Mouse (Mus musculus): ENCODE results near the gene Sema4d. TPM values are rescaled to one million over a fixed set of nuclear protein-coding genes. Genes with fewer than 3 reads are reported as not detected.
"Not testable (repeated sequence)": the region's sequence is repeated elsewhere in the genome, so short reads cannot be mapped to it uniquely, and the experiment has no call there.

Sema4d gene
- polyA plus RNA-seq, 1 experiment from 2014 or later = 17.4 TPM

- no peaks in the 10 kb centered on the region for H3K9me3 ChIP-seq (ENCODE audit: control insufficient read depth, low read length)
- WGBS = 34% methylated on average over 4 of the region's 4 CpGs
- peaks cover 100% of the 10 kb centered on the region for H3K36me3 ChIP-seq (ENCODE audit: control insufficient read depth, insufficient read depth, low read length)
- no peak overlapping the region for H3K4me3 ChIP-seq (ENCODE audit: control insufficient read depth in 1 of 2, insufficient read depth in 1 of 2, low read depth in 1 of 2, low read length in 2 of 2)
- no peak overlapping the region for H3K27ac ChIP-seq (replicated peaks in 1 of 2; ENCODE audit: control insufficient read depth in 1 of 2, insufficient read depth in 1 of 2, low read depth in 2 of 2, low read length in 2 of 2)
- H3K27me3 ChIP-seq (ENCODE audit: control insufficient read depth, insufficient read depth, low read length) = no peaks in the 10 kb centered on the region
- 0 out of 2 replicates have a peak, but pooled peaks have one; percentile 48 for ATAC-seq (ENCODE audit: insufficient number of reproducible peaks, insufficient read depth, low FRiP score, low read depth)
- H3K4me2 ChIP-seq (ENCODE audit: low read length) = no peak overlapping the region
- H3K9ac ChIP-seq (ENCODE audit: low read length) = no peak overlapping the region
- H3K4me1 ChIP-seq (ENCODE audit: control insufficient read depth in 2 of 2, insufficient read depth in 2 of 2, low read length in 2 of 2) = peaks cover 0 to 4% of the 10 kb centered on the region in 2 experiments; a peak in 1 of 4 replicates
Observed at GRCm38 (mm10) chr13:51679332-51679731, 114.2 kb downstream of the Sema4d start.

GRCm38 (mm10) chr13:51678687-51679086 lies 114.9 kb downstream of the Sema4d start:
- Histone ChIP-seq H3K4me3 (ENCODE audit: control insufficient read depth in 1 of 2, insufficient read depth in 1 of 2, low read depth in 1 of 2, low read length in 2 of 2) (no peak overlapping the region), H3K4me2 (ENCODE audit: low read length) (no peak overlapping the region), H3K36me3 (ENCODE audit: control insufficient read depth, insufficient read depth, low read length) (peaks cover 100% of the 10 kb centered on the region), H3K4me1 (ENCODE audit: control insufficient read depth in 2 of 2, insufficient read depth in 2 of 2, low read length in 2 of 2) (peaks cover 0 to 4% of the 10 kb centered on the region in 2 experiments; a peak in 1 of 4 replicates), H3K9me3 (ENCODE audit: control insufficient read depth, low read length) (no peaks in the 10 kb centered on the region), H3K9ac (ENCODE audit: low read length) (no peak overlapping the region), H3K27me3 (ENCODE audit: control insufficient read depth, insufficient read depth, low read length) (no peaks in the 10 kb centered on the region), H3K27ac (replicated peaks in 1 of 2; ENCODE audit: control insufficient read depth in 1 of 2, insufficient read depth in 1 of 2, low read depth in 2 of 2, low read length in 2 of 2) (no peak overlapping the region)
- WGBS = 86% methylated on average over 6 of the region's 6 CpGs
- ATAC-seq (ENCODE audit: insufficient number of reproducible peaks, insufficient read depth, low FRiP score, low read depth) = no peak

DNA sequence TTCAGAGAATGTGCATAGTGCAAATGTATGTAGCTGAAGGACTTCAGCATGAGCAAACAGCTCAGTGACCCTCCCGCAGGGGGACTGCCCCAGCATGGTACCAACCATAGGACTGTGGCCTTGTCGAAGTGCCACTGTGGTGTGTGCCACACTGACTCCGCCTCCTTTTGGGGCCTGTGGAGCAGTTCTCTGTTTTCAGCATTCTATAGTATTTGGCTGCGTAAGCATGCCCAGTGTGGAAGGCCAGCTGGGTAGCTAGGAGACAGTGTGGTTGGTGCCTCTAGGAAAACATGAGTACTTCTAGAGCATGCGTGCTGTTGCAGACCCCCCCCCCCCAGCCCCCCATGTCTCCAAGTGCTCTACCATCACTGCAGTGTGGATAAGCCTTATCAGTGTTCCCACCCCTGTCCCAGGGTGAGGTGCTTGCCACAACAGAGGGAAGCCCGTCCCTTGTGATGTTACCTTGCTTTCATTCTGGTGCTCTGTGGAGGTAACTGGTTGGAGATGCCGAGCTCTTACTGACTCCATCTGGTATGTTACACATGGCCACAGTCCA lies 115.8 kb downstream of the Sema4d start:
- Histone ChIP-seq H3K4me3 (ENCODE audit: control insufficient read depth in 1 of 2, insufficient read depth in 1 of 2, low read depth in 1 of 2, low read length in 2 of 2) (no peak overlapping the region), H3K9me3 (ENCODE audit: control insufficient read depth, low read length) (no peaks in the 10 kb centered on the region), H3K4me2 (ENCODE audit: low read length) (no peak overlapping the region), H3K36me3 (ENCODE audit: control insufficient read depth, insufficient read depth, low read length) (peaks cover 99% of the 10 kb centered on the region), H3K27ac (replicated peaks in 1 of 2; ENCODE audit: control insufficient read depth in 1 of 2, insufficient read depth in 1 of 2, low read depth in 2 of 2, low read length in 2 of 2) (no peak overlapping the region), H3K9ac (ENCODE audit: low read length) (no peak overlapping the region), H3K4me1 (ENCODE audit: control insufficient read depth in 2 of 2, insufficient read depth in 2 of 2, low read length in 2 of 2) (peaks cover 0 to 4% of the 10 kb centered on the region in 2 experiments; a peak in 1 of 4 replicates), H3K27me3 (ENCODE audit: control insufficient read depth, insufficient read depth, low read length) (no peaks in the 10 kb centered on the region)
- WGBS = 81% methylated on average over 7 of the region's 7 CpGs
- ATAC-seq (ENCODE audit: insufficient number of reproducible peaks, insufficient read depth, low FRiP score, low read depth) = no peak

- H3K36me3 ChIP-seq (ENCODE audit: control insufficient read depth, insufficient read depth, low read length) = peaks cover 92% of the 10 kb centered on the region
- peaks cover 0 to 4% of the 10 kb centered on the region in 2 experiments; a peak in 1 of 4 replicates for H3K4me1 ChIP-seq (ENCODE audit: control insufficient read depth in 2 of 2, insufficient read depth in 2 of 2, low read length in 2 of 2)
- H3K9me3 ChIP-seq (ENCODE audit: control insufficient read depth, low read length) = no peaks in the 10 kb centered on the region
- H3K27ac ChIP-seq (replicated peaks in 1 of 2; ENCODE audit: control insufficient read depth in 1 of 2, insufficient read depth in 1 of 2, low read depth in 2 of 2, low read length in 2 of 2) = no peak overlapping the region
- H3K27me3 ChIP-seq (ENCODE audit: control insufficient read depth, insufficient read depth, low read length) = no peaks in the 10 kb centered on the region
- no peak for ATAC-seq (ENCODE audit: insufficient number of reproducible peaks, insufficient read depth, low FRiP score, low read depth)
- H3K4me2 ChIP-seq (ENCODE audit: low read length) = no peak overlapping the region
- WGBS = 92% methylated on average over 12 of the region's 12 CpGs
- no peak overlapping the region for H3K9ac ChIP-seq (ENCODE audit: low read length)
- H3K4me3 ChIP-seq (ENCODE audit: control insufficient read depth in 1 of 2, insufficient read depth in 1 of 2, low read depth in 1 of 2, low read length in 2 of 2) = no peak overlapping the region
Observed at GRCm38 (mm10) chr13:51677041-51677440, 116.5 kb downstream of the Sema4d start.

GRCm38 (mm10) chr13:51676641-51677040 lies 116.9 kb downstream of the Sema4d start:
- H3K4me2 ChIP-seq (ENCODE audit: low read length) = no peak overlapping the region
- no peaks in the 10 kb centered on the region for H3K9me3 ChIP-seq (ENCODE audit: control insufficient read depth, low read length)
- ATAC-seq (ENCODE audit: insufficient number of reproducible peaks, insufficient read depth, low FRiP score, low read depth) = no peak
- no peak overlapping the region for H3K9ac ChIP-seq (ENCODE audit: low read length)
- 55% methylated on average over 4 of the region's 4 CpGs for WGBS
- H3K27me3 ChIP-seq (ENCODE audit: control insufficient read depth, insufficient read depth, low read length) = no peaks in the 10 kb centered on the region
- no peak overlapping the region for H3K27ac ChIP-seq (replicated peaks in 1 of 2; ENCODE audit: control insufficient read depth in 1 of 2, insufficient read depth in 1 of 2, low read depth in 2 of 2, low read length in 2 of 2)
- peaks cover 0 to 4% of the 10 kb centered on the region in 2 experiments; a peak in 1 of 4 replicates for H3K4me1 ChIP-seq (ENCODE audit: control insufficient read depth in 2 of 2, insufficient read depth in 2 of 2, low read length in 2 of 2)
- H3K36me3 ChIP-seq (ENCODE audit: control insufficient read depth, insufficient read depth, low read length) = peaks cover 92% of the 10 kb centered on the region
- no peak overlapping the region for H3K4me3 ChIP-seq (ENCODE audit: control insufficient read depth in 1 of 2, insufficient read depth in 1 of 2, low read depth in 1 of 2, low read length in 2 of 2)

- H3K4me2 ChIP-seq (ENCODE audit: low read length); H3K27me3 ChIP-seq (ENCODE audit: control insufficient read depth, insufficient read depth, low read length); H3K9me3 ChIP-seq (ENCODE audit: control insufficient read depth, low read length); H3K4me1 ChIP-seq (ENCODE audit: control insufficient read depth in 2 of 2, insufficient read depth in 2 of 2, low read length in 2 of 2); H3K4me3 ChIP-seq (ENCODE audit: control insufficient read depth in 1 of 2, insufficient read depth in 1 of 2, low read depth in 1 of 2, low read length in 2 of 2); ATAC-seq (ENCODE audit: insufficient number of reproducible peaks, insufficient read depth, low FRiP score, low read depth); H3K27ac ChIP-seq (replicated peaks in 1 of 2; ENCODE audit: control insufficient read depth in 1 of 2, insufficient read depth in 1 of 2, low read depth in 2 of 2, low read length in 2 of 2); H3K9ac ChIP-seq (ENCODE audit: low read length): not testable (repeated sequence)
- H3K36me3 ChIP-seq (ENCODE audit: control insufficient read depth, insufficient read depth, low read length) = peaks cover 82% of the 10 kb centered on the region
- 87% methylated on average over 12 of the region's 12 CpGs for WGBS
Observed at GRCm38 (mm10) chr13:51668195-51668594, 125.4 kb downstream of the Sema4d start.

GRCm38 (mm10) chr13:51663561-51663960 lies 130.0 kb downstream of the Sema4d start:
- no peak overlapping the region for H3K9ac ChIP-seq (ENCODE audit: low read length)
- no peak overlapping the region for H3K27ac ChIP-seq (replicated peaks in 1 of 2; ENCODE audit: control insufficient read depth in 1 of 2, insufficient read depth in 1 of 2, low read depth in 2 of 2, low read length in 2 of 2)
- H3K27me3 ChIP-seq (ENCODE audit: control insufficient read depth, insufficient read depth, low read length) = no peaks in the 10 kb centered on the region
- no peak overlapping the region for H3K4me2 ChIP-seq (ENCODE audit: low read length)
- H3K4me1 ChIP-seq (ENCODE audit: control insufficient read depth in 2 of 2, insufficient read depth in 2 of 2, low read length in 2 of 2) = no peaks in the 10 kb centered on the region
- no peaks in the 10 kb centered on the region for H3K9me3 ChIP-seq (ENCODE audit: control insufficient read depth, low read length)
- H3K4me3 ChIP-seq (ENCODE audit: control insufficient read depth in 1 of 2, insufficient read depth in 1 of 2, low read depth in 1 of 2, low read length in 2 of 2) = no peak overlapping the region
- no peak for ATAC-seq (ENCODE audit: insufficient number of reproducible peaks, insufficient read depth, low FRiP score, low read depth)
- H3K36me3 ChIP-seq (ENCODE audit: control insufficient read depth, insufficient read depth, low read length) = peaks cover 95% of the 10 kb centered on the region
- WGBS = 93% methylated on average over 2 of the region's 2 CpGs

GRCm38 (mm10) chr13:51659573-51659972 lies 134.0 kb downstream of the Sema4d start:
- Histone ChIP-seq H3K27ac (replicated peaks in 1 of 2; ENCODE audit: control insufficient read depth in 1 of 2, insufficient read depth in 1 of 2, low read depth in 2 of 2, low read length in 2 of 2) (no peak overlapping the region), H3K4me3 (ENCODE audit: control insufficient read depth in 1 of 2, insufficient read depth in 1 of 2, low read depth in 1 of 2, low read length in 2 of 2) (no peak overlapping the region), H3K27me3 (ENCODE audit: control insufficient read depth, insufficient read depth, low read length) (no peaks in the 10 kb centered on the region), H3K4me2 (ENCODE audit: low read length) (no peak overlapping the region), H3K36me3 (ENCODE audit: control insufficient read depth, insufficient read depth, low read length) (peaks cover 96% of the 10 kb centered on the region), H3K9me3 (ENCODE audit: control insufficient read depth, low read length) (no peaks in the 10 kb centered on the region), H3K9ac (ENCODE audit: low read length) (no peak overlapping the region), H3K4me1 (ENCODE audit: control insufficient read depth in 2 of 2, insufficient read depth in 2 of 2, low read length in 2 of 2) (no peaks in the 10 kb centered on the region)
- ATAC-seq (ENCODE audit: insufficient number of reproducible peaks, insufficient read depth, low FRiP score, low read depth) = no peak
- 96% methylated on average over 7 of the region's 7 CpGs for WGBS
